Mouse (Mus musculus): ENCODE data around the gene Lmo1.

DNA sequence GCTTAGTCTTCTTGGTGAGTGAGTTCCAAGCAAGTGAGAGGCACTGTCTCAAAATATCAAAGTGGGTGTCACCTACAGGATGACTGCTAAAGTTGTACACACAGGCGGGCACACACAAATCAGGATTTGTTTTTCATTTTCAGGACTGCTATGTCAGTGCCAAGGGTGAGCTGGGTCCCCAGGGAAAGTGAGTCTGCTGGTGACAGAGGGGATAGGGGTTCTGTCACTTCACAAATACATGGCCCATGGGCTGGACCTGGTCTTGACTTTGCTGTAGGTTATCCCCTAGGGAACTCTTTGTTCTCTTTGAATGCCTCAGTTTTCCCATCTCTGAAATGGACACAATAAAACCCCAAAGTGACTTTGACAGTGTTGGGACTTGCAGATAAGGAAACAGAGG is 19.8 kb upstream of the Lmo1 start:
- TF ChIP-seq CTCF (IDR thresholded peaks at IDR 0.05; ENCODE audit: control insufficient read depth, insufficient read depth, low read length): no peak
- no peak for TF ChIP-seq POLR2A (IDR thresholded peaks at IDR 0.05; ENCODE audit: borderline replicate concordance, control insufficient read depth, low read depth, low read length)
